Mouse (Mus musculus) hindlimb bud, embryonic 11.5 days (tissue): Measurements from ENCODE around the gene Ttf1.
"Not testable (repeated sequence)": the region's sequence is repeated elsewhere in the genome, so short reads cannot be mapped to it uniquely, and the experiment has no call there.

ENCODE experiments used
- DNase-seq: peaks from one replicate; pipeline ENCODE4 v3.0.0-alpha.2; 2012; ENCODE audit warnings: low read depth, low spot score; ENCODE audit errors: extremely low spot score

The Ttf1 gene

DNA sequence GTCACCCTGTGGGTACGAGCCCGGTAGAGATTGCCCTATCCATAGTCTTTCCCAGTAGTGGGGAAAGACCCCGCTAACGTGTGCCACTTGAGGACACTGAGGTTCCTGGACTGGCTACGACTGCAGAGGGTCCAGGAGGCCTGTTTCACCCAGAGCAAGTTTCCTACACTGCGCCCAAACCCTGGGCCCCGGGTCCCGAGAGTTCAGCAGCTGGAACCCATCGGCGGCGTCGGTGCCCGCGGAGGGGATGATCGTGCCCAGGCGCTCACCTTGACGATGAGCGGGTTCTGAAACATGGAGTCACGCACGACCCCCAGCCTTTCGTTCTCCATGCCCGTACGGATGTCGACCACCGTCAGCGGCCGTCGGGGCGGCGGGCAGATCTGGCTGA is 5.5 kb upstream of the Ttf1 start:
- DNase-seq = no peak

DNA sequence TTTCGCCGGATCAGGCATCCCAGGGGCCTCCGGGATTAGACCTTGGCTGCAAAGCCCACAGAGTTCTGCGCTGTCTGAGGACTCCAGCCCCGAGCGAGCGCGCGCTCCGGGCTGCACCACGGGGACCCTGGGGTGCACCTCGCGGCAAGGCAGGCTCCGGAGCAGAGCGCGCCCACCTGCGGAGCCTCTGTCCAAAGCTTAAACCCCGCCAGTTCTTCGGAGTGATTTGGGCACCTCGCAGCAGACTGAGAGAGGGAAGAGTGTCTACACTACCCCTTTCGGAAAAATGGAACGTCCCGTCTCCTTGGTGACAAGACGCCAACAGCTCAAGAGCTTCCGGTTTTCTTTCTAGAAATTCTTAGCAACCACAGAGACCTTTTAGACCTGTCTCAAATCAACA is 5.1 kb upstream of the Ttf1 start, which contains the start of gene Cfap77:
Cfap77 (minus strand) TSS at position 76 of the 400 bp plus-strand sequence.
- no peak for DNase-seq

DNA sequence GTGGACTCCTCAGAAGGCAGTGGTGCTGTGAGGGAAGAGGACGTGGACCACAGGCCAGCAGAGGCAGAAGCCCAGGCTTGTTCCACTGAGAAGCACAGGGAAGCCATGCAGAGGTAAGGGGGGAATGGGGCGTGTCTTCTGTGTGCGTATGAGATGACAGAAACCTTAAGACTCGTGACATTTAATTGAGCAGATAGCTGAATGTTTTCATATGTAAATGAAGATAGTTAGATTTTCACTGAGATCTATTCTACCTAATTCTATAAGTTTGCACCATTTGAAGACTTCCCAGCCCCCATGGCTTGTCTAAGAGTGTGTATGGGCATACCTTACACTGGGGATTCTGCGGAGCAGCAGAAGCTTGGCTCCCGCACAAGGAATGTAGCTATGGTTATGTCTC is 5.7 kb downstream of the Ttf1 start:
- no peak for DNase-seq

DNA sequence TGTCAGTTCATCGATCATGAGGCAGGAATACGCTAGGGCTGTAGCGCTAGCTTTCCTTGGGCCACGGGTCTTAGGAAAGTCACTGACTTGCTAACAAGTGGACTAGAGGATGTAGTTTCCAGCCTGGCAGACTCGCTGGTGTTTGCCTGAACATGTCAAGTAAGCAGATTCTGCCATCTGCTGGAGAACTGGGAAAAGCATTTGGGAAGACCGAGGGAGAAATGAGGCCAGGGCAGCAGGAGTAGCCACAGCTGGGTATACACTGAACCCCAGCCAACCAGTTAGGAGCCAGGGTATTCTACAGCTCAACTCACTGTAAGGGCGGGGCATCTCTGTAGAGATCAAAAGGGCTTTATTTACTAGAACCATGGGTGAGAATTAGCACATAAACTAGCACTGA is 6.3 kb downstream of the Ttf1 start:
- DNase-seq = no peak

DNA sequence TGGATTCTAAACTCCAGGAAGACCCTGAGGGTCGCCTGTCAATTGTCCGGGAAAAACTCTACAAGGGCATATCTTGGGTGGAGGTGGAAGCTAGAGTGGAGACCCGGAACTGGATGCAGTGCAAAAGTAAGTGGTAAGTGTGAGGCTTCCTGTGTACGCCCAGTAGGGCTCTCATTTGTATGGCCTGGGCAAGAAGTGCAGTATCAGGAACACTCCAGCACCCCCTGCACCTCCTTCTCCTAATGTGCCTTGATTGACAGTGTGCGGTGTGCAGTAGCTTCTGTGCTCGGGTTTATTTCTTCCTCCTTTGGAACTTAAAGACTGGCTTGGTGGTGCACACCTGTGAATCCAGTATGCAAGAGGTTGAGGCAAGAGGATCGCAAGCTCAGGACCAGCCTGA is 14.6 kb downstream of the Ttf1 start:
- no peak for DNase-seq

DNA sequence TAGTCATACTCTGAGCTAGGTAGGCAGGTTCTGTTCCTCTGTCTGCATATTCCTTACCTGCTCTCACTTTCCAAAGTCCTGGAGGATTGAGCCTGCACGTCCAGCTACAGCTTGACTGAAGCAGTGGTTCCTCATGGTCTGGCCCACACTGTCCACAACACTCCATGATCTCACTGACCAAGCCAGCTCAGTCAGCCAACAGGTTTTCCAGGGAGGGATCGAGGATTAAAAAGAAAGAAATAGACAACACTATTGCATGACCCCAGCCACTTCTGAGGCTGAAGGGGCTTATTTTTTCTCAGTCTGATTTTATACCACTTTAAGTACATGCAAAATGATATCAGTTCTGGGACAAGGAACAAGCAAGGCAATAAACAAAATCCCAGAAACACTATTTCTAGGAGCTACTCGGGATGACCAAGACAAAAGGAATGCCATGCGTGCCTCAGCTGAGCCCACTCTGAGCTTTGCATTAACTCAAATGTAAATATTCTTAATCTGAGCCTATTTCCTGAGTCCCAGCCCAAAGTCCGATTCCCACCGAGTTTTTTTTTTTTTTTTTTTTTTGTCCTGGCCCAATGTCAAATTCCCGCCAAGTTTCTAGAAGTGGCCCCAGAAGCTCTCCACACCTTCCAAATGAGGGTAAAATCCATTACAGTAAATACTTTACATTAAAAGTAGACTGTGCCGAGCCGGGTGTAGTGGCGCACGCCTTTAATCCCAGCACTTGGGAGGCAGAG is 15.4 kb downstream of the Ttf1 start:
- no peak for DNase-seq

DNA sequence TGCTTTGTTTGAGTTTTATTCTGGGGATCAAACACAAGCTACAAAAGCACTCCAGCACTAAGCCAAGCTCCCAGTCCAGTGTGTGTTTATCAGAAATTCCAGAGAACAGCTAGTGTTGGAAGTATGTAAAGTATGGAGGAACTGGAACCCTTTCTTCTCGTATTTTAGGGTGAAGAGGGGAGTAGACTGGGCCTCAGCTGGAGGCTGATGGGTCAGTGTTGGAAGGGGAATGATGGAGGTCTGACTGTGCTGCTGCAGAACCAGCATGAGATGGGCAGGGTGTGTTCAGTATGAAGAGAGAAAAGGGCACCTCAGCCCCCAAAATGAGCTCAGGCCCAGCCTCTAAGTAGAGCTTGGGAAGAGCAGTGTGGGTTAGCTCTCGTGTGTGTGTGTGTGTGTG is 16.2 kb downstream of the Ttf1 start:
- DNase-seq = no peak

DNA sequence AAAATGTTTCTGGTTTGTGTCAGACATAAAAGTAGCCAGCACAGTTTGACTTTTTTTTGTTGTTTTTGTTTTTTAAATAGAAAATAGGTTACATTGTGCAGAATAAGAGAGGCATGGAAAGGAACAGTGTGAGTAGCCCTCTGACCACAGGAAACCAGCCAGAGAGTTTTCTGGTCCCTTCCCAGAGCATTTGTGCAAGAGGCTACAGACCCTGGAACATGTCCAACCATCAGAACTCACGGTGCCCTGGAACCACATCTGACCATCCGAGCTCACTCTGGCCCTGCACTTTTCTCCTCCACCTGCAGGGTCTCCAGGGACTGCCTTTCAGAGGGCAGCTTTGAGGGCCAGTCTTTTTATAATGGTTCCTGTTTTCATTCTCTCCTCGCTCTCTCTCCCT is 21.9 kb downstream of the Ttf1 start:
- no peak for DNase-seq

DNA sequence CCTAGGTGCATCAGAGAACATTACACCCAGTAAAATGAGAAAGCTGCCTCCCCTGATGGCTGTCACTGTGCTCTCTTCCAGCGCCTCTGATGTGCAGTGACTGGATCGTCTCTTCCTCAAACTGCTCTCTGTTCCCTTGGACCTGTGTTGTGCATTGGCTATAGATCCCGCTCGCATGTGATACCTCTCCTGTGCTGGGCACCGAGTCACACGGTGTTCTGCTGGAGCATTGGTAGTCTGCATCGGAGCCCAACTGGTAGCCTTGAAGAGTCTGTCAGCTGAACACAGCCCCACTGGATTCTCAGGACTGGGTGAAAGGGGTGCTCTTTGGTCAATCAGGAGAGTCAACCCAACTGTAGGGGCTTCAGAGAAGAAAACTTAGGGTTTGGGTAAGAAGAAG is 26.0 kb downstream of the Ttf1 start:
- DNase-seq = no peak

DNA sequence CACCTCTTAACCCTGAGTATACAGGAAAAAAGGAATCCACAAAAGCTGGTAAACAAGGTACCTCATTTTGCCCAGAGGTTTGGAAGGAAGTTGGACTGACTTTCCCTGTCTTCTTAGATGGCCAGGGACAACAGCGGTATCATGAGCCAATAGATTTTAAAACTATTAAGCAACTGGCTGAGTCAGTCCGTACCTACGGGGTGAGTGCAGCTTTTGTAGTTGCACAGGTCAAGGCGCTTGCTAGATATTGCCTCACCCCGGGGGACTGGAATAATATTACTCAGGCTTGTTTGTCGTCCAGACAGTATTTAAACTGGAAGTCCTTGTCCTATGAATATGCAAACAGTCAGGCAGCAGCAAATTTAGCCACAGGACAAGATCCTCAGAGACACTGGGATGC is 29.2 kb downstream of the Ttf1 start:
- DNase-seq = not testable (repeated sequence)

DNA sequence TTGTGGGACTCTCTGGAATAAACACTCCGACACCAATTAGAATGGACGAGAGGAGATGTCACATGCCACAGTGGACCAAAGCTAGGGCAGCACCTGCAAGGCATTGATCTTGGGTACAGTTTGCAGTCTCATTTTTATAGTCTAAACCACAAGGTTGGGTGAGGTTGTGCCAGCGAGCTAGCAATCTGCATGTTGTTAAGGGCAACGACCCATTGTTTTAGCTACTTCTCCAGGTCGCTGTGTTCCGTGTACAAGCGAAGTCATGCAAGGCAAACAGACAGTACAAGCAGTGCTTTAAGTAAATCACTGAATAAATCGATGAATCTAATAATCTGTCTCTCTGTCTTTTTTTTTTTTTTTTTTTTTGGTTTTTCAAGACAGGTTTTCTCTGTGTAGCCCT is 35.6 kb downstream of the Ttf1 start:
- no peak for DNase-seq

DNA sequence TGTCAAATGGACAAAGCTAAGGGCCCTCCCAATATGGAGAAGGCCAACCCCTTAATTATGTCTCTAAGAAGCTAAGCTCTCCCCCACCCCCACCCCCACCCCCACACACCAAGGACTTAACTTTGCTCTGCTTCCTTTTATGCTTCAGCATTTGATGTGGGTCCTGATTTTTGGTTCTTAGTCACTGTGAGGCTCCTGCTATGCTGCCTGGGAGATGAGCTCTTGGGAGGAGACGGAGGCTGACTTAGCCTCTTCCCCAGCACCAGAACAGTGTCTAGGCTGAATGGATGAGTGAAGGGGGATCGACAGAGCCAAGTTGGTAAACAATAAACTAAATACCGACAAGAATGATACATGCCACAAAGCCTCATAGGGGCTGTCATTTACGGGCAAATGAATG is 36.7 kb downstream of the Ttf1 start:
- DNase-seq = no peak

DNA sequence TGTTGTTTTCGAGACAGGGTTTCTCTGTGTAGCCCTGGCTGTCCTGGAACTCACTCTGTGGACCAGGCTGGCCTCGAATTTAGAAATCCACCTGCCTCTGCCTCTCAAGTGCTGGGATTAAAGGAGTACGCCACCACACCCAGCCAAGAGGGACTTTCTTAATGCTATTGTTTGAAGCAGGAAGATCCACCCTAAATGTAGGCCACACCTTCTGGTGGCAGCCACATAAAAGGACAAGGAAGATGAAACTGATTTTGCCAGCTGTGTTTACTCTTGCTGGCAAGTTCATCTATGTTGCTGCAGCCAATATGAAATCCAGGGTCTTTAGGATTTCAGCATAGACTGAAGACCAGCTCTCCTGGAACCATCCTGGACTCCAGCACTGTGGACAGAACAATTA is 37.4 kb downstream of the Ttf1 start:
- DNase-seq = no peak

DNA sequence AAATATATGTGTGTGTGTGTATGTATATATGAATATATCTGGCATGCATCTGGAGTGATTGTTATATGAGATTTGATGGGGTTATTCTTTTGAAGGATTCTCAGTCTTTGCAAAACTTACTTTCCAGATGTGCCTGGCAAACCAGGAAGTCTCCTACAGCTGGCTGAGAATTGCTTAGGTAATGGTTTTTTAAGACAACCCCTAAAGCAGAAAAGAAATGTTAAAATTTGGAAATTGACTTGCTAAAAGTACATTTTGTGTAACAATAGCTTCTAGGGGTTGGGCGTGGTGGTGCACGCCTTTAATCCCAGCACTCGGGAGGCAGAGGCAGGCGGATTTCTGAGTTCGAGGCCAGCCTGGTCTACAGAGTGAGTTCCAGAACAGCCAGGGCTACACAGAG is 37.9 kb downstream of the Ttf1 start:
- DNase-seq = not testable (repeated sequence)

DNA sequence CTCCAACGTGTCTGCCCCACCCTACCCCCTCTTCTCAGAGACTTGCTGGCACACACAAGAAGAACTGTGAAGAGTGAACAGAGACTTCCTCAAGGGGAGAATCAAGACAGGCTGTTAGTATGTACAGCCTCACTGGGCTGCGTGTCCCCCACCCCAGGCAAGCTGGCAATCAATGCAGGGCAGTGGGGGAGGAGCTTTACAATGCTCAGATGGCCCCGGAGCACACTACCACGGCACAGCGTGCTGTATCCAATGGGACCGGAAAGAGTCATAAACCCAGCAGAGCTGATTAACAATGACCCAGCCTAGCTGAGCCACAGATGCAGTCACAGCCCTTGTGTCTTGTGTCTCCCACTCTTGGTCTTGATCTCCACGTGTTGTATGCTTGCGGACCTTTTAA is 38.7 kb downstream of the Ttf1 start:
- DNase-seq = no peak

DNA sequence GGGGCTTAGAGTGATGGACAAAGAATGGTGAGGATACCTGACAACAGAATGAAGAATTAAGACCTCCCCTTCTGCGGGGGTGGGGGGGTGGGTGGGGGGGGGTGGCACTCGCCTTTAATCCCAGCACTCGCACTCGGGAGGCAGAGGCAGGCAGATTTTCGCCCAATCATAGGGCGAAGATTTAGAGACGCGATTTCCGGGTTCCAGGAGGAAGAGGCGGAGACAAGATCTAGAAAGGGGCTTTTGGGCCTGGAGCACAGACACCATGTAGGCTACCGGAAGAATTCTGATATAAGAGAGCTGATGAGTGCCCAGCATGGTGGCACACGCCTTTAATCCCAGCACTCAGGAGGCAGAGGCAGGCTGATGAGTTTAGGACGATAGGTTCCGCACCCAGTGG is 39.6 kb downstream of the Ttf1 start:
- no peak for DNase-seq

DNA sequence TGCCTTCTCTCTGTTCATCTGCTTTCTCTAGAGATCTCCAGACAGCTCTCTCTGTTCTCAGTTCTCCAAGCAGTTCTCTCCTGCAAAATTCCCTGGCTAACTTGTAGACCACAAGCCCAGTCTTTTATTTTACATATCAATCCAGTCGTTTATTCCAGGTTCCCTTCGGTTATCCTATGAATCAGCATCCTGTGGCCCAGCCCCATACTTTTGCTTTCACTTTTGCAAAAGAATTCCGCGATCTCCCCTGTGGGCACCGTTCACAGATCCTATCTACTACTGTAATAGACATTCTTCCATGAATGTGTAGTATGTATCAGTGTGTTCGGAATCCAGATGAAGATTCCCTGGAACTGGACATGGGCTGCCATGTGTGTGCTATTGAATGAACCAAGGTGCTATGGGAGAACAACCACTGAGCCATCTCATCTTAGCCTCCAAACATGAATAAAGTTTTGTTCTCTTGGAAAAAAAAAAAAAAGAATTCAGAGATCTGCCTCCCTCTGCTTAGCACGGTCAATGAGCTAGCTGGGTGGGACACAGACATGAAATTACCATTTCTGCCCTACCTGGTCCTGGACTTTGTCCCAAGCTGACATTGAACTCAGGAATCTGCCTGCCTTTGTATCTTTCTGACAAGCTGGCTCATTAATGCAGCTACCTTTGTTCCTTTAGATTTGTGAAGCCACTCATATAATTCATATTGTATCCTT is 40.9 kb downstream of the Ttf1 start:
- DNase-seq = no peak

DNA sequence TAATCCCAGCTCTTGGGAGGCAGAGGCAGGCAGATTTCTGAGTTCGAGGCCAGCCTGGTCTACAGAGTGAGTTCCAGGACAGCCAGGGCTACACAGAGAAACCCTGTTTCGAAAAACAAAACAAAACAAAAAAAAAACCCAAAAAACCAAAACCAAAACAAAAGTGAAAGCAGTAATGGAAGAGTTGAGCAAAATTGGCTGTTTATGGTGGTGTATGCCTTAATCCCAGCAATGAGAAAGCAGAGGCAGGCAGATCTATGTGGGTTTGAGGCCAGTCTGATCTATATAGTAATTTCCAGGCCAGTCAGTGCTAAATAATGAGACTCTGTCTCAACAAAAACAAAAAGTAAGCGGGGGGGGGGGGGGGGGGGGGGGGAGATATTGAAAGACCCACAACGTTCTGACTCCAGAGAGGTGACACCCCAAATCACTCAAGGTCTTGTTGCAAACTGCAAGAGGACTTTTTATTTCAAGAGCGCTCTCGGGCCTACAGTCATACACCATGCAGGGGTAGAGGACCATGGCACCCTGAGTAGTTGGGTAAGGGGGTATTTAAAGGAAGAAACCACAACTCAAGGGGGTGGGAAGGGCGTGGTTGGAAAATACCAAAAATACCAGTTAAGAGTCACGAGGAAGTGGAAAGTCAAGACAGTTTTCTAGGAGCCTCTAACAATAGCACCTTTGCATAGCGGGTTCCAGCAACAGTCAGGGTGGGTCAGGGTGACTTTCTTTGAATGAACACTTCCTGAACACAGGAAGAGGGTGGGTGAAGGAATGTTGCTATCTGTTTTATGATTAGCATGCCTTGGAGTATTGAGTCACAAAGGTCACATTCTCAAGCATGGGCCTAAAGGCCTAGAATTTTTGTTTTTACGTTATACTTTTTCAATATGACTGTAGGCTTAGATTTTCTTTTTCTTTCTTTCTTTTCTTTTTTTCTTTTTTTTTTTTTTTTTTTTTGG is 42.6 kb downstream of the Ttf1 start:
- DNase-seq = not testable (repeated sequence)

DNA sequence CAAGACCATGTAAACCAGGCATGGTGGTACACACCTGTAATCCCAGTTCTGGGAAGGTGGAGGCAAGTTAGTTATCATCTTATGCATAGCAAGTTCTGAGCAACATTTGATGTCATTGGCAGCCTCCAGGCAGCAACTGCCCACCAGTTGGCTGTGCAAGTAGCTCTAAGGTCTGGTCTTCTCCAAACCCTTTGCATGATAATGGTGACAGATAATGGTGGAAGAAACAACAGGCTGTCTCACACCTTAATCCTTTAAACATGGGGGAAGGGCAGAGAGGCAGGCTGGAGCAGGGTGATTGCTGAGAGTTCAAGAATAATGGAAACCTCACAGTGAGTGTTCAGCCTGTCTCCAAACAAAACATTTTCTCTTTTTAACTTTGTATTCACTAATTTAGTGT is 60.9 kb downstream of the Ttf1 start:
- DNase-seq = no peak

DNA sequence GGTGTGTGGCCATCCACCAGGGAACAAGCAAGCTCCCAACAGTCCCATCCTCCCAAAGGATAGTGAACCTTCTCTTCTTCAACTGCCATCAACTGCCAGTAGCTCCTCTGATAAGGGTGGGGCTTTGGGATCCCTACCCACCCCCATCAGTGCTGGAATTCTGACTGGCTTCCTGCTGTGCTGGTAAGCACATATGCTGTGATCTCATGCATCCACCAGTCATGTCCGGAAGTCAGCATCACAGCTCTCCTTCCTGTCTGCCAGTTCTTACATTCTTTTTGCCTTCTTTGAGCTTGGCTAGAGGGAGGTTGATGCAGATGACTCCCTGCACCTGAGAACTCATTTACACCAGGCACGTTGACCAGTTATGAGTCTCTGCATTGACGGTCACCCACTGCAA is 62.4 kb downstream of the Ttf1 start:
- no peak for DNase-seq

DNA sequence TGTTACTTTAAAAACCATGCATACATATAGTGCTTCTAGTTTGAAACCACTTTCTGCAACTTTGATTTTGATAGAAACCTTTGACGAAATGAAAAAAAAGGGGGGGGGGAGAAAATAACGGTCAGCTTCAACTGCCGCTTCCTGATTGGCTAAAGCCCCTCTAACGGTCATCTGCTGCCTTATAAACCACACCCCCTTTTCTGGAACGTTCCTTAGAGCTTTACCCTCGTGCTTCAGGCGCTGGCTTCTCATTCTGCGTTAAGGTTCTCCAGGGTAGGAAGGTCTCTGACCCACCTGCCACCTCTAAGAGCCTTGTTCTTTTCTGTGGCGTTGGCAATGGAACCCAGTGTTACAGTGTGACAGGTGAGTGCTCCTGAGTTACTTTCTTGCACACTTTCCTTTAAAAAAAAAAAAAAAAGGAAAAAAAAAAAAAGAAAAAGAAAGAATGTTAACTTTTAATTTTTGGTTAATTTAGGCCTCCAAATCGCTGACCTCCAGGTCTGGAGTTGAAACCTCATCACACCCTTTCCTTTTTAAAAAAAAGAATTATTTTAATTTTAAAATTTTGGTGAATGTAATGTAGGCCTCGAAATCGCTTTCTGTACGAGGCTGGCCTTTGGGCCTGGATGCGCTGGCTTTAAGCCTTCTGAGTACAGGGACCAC is 64.0 kb downstream of the Ttf1 start, which contains the start of gene Setx:
Setx (plus strand) TSS at position 275 of the 663 bp plus-strand sequence.
- no peak for DNase-seq
